Mouse (Mus musculus) monocyte, adult 2 months (primary cell): ENCODE data around the gene BC017158.

ENCODE experiments used
- DNase-seq, 2 experiments: peaks; one replicate each; pipeline ENCODE4 v3.0.0; 2022; ENCODE audit warnings: low spot score in 2 of 2, low read depth in 1 of 2

The BC017158 gene

DNA sequence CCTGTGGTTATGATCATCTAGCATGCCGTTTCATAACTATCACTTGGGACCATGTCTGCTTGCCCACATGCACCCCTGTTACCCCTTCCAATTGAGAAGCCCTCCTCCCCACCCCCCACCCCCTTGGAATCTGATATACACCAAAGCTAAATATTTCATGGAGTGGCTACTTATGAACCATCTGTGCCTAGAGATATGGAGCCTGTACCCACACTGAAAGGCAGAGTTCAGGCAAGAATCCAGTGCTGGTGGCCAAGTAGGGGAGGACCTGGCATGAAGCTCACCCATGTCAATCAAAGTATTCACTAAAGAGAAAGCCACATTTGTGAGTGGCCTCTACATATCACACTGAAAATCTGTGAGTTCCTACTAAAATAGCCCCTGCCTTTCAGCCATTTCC is 11.8 kb upstream of the BC017158 start:
- no peak for DNase-seq

DNA sequence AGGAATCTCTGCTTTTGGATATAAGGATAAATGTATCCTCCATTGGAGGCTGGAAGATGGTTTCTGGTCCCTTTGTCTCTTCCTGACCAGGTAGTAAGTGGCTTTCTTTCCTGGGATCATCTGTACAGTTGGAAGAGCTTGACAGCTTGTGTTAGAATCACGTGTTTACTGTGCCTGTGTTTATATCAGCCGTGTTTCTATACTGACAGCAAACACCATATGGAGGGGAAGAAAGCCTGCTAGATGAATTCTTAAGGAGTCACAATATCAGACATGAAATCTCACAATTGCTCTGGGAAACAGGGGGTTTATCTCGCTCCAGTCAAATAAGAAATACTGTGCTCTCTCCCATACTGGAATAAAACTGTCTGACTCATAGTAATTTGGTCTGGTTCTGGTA is 11.2 kb upstream of the BC017158 start:
- no peak for DNase-seq

GRCm38 (mm10) chr7:128307851-128308250 is 9.9 kb upstream of the BC017158 start:
- DNase-seq, result no peak

- DNase-seq, result no peak
These were observed 6.9 kb upstream of the BC017158 start for GRCm38 (mm10) chr7:128304907-128305306.

- DNase-seq, result no peak
These were observed 6.2 kb upstream of the BC017158 start for GRCm38 (mm10) chr7:128304198-128304597.

- no peak for DNase-seq
These were observed 4.2 kb upstream of the BC017158 start for GRCm38 (mm10) chr7:128302151-128302550.

DNA sequence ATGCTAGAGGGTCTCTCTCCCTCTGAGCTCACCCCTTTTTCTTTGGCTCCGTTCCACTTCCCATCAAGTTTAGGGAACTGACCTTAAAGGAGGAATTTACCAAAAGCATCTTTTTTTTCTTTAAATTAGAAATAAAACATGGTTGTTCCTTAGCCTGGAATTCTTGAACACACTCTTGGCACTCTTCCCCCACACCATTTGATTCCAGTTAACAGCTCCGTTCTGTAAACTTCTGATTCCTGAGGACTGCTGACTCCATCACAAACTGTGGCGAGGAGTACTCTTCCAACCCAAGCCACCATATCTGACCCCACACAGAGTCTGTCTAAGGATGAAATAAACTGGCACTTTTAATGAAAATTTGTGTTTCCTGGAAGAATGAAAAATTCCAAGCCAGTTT is 3.0 kb upstream of the BC017158 start:
- DNase-seq, result no peak

- DNase-seq, result no peak
These were observed 742 bp upstream of the BC017158 start for GRCm38 (mm10) chr7:128298481-128299342.

GRCm38 (mm10) chr7:128297291-128297616 is 716 bp downstream of the BC017158 start:
- DNase-seq, result no peak

DNA sequence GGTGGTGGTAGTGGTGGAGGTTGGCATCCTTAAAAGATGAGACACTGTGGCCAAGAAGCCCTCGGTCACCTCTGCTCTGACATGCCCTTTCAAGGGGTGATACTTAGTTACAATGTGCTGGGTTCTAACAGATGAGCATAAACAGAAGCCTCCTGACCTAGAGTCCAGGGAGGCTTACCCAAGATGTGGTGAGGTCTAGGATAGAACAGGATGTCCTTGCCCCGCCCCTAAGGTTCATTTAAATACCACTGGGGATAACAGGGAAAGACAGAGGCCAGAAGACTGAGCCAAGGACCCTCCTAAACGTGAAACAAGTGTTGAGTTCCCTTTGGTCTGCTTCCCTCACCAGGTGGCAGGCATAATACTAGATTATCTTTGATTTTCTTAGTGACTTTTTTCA is 1.5 kb downstream of the BC017158 start:
- DNase-seq, result no peak

GRCm38 (mm10) chr7:128294785-128295184 is 3.2 kb downstream of the BC017158 start:
- DNase-seq, result no peak

- DNase-seq, result no peak
These were observed 8.9 kb downstream of the BC017158 start for GRCm38 (mm10) chr7:128288923-128289544.

GRCm38 (mm10) chr7:128285060-128285459 is 12.9 kb downstream of the BC017158 start:
- no peak for DNase-seq

- no peak for DNase-seq
These were observed 13.9 kb downstream of the BC017158 start for GRCm38 (mm10) chr7:128284047-128284446.

- DNase-seq, result no peak
These were observed 15.3 kb downstream of the BC017158 start for GRCm38 (mm10) chr7:128282532-128283244.

DNA sequence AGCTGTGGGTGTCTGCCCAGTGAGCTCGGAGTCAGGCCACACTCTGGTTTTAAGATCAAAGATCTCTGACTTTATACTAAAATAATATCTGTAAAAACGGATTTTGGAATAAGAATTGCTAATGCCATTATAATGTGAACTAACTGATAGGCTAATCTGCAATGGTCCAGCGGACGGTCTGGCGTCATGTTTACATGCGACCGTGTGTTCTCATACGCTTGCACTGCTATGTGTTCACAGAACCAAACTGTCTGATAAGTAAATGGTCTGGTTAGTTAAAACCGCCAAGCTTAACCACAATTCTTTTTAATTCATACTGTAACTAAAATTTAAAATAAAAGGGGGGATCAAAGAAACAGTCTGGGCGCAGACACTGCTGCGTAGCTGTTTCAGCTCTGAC is 16.2 kb downstream of the BC017158 start:
- no peak for DNase-seq

DNA sequence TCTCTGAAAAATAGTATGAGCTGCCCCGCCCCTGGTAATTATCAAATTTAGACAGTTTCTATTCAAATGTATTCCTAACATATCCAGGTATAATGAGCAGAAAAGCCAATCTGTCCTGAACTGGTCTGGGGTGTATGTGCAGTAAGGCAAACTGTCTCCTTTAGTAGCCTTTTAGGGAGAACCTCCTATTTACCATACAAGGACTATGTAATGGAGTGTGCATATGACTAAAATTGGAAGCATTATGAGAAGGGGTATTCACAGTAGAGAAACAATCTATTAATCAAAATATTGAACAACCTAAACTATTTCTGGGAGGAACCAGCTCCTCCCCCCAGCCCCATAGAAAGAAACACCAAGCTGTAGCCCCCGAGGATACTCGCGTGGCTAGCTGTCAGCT is 18.2 kb downstream of the BC017158 start:
- DNase-seq, result no peak

DNA sequence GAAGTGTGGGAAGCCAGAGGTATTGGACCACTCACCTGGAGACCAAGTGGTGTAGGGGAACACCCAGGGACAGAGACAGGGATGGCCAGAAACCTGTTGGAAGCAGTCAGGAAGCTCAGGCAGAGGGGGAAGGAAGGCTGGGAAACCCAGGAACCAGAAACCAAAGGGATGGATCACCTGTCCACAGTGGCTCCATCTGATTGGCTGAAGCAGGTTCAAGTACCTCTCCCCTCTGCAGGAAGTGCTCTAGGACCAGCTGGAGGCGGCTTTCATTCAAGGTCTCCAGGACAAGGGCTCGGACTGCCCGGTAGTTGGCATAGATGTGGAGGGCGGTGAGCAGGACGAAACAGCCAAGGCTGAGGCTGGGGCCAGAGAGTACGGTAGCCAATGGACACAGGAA is 21.9 kb downstream of the BC017158 start:
- DNase-seq, result no peak

DNA sequence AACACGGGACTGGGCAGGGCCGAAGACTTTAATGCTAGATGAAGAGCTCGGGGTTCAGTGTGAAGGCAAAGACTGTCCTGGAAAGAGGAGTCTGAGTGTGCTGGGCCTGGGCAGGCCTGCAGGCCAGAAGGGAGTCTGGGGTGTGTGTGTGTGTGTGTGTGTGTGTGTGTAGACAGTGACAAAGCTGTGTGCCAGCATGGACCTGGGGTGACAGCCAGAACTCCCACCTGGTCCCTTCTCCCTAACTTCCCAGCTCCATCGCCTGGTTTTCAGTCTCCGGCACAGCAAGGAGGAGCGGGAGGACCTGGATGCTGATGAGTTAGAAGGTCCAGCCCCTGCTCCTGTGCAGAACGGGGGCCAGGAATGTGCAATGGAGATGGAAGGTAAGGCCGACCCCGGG is 26.5 kb downstream of the BC017158 start:
- DNase-seq, result no peak

GRCm38 (mm10) chr7:128270431-128270850 is 27.5 kb downstream of the BC017158 start:
- no peak for DNase-seq

DNA sequence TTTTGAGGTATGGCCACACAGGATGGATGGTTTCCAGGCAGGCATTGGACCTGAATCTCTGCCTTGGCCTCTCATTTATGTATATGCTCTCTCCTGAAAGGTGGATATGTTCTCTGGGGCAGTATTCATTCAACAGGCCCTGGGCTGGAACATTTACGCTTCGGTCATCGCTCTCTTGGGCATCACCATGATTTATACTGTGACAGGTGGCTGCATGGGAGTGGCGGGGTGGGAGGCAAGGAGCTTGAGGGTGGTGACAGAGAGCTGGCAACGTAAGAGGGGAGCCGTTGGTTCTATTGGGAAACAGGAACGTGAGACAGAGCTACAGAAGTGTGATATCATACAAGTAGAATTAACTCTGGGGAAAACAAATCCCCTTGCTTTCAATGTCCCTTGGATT is 30.2 kb downstream of the BC017158 start:
- no peak for DNase-seq

DNA sequence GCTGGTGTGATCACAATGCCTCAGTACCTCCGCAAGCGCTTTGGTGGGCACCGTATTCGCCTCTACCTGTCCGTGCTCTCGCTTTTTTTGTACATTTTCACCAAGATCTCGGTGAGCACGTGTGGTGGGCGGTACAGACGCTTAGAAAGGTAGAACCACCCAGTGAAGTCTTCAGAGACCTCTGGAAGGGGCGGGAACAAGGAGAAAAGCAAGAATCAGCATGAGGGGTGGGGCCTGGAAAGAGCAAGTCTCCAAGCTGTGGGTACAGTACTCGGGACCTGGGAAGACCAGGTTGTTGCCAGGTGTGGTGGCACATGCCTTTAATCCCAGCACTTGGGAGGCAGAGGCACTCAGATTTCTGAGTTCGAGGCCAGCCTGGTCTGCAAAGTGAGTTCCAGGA is 30.6 kb downstream of the BC017158 start:
- DNase-seq, result no peak
